Mouse (Mus musculus): ENCODE measurements around the gene Osmr. TPM values are rescaled to one million over a fixed set of nuclear protein-coding genes. Genes with fewer than 3 reads are reported as not detected.

Osmr gene
- polyA plus RNA-seq, 1 experiment = 2.7 TPM

GRCm38 (mm10) chr15:6786212-6786611, 88.6 kb downstream of the Osmr start:
- 92% methylated on average over 10 of the region's 10 CpGs for WGBS
- H3K4me1 ChIP-seq (ENCODE audit: control insufficient read depth, insufficient read depth, low read length) = no peaks in the 10 kb centered on the region; the same call in 1 of the 2 replicates
- no peak overlapping the region for H3K4me3 ChIP-seq (replicated peaks; ENCODE audit: control insufficient read depth, low read depth, low read length)
- TF ChIP-seq POLR2A (IDR thresholded peaks at IDR 0.05; ENCODE audit: borderline replicate concordance, control insufficient read depth, low read depth, low read length) = no peak
- no peak for TF ChIP-seq CTCF (IDR thresholded peaks at IDR 0.05; ENCODE audit: control insufficient read depth, insufficient read depth, low read length)
- H3K27ac ChIP-seq (ENCODE audit: control insufficient read depth, insufficient read depth, low read depth, low read length, poor library complexity) = no peak overlapping the region; the same call in 1 of the 2 replicates

GRCm38 (mm10) chr15:6772265-6772664, 102.5 kb downstream of the Osmr start:
- TF ChIP-seq POLR2A (IDR thresholded peaks at IDR 0.05; ENCODE audit: borderline replicate concordance, control insufficient read depth, low read depth, low read length) (no peak), CTCF (IDR thresholded peaks at IDR 0.05; ENCODE audit: control insufficient read depth, insufficient read depth, low read length) (no peak)
- H3K4me1 ChIP-seq (ENCODE audit: control insufficient read depth, insufficient read depth, low read length) = no peaks in the 10 kb centered on the region
- no peak overlapping the region for H3K4me3 ChIP-seq (replicated peaks; ENCODE audit: control insufficient read depth, low read depth, low read length)
- H3K27ac ChIP-seq (ENCODE audit: control insufficient read depth, insufficient read depth, low read depth, low read length, poor library complexity) = no peak overlapping the region
- 57% methylated on average over 3 of the region's 3 CpGs for WGBS

Other genes starting within 250 kb of the Osmr start
- gene Rictor, start 166.6 kb downstream of the Osmr start, polyA plus RNA-seq (2011; ENCODE audit: insufficient read depth, insufficient read length, low replicate concordance, missing spikeins) = 5.9 and 6.3 TPM in 2 replicates
- gene Lifr, start 215.6 kb upstream of the Osmr start, polyA plus RNA-seq (2011; ENCODE audit: insufficient read depth, insufficient read length, low replicate concordance, missing spikeins) = 4.9 and 5.5 TPM in 2 replicates

All from bone marrow, adult 2 months (tissue).